In the genomic region with DNA sequence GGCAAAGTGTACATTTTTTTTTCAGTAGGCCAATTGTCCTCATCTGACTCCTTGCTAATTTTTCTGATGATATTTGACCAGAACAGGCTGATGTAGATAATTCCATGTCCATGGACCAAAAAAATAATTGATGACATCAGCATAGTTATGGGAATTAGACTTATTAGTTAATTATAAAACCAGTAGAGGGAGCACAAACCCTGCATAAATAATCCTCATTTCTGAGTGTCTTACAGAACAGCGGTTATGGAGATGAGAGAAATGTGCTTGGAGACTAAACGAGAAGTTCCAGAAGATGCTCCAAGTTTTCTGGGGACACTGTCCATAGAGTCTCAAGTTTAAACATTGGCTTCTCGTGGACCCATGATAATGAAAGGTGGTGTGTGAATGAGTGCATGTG, we compare ENCODE assay signal across 20 mouse cellular contexts.
DNase-seq lines count a peak whose midpoint lies in the region; ATAC-seq and TF ChIP-seq lines count a peak whose summit lies in the region.
"Had no signal": no experiment of that assay in that cellular context is flagged by ENCODE, and none has a peak within 500 bp of the region (broad histone marks: within the 10 kb centered on the region; RNA-seq: fewer than 3 reads in every experiment).

No protein-coding gene starts in this region.

- H3K27me3 ChIP-seq in hindbrain, embryonic 14.5 days (ENCODE audit: control insufficient read depth, insufficient read depth, low read length), result no peaks in the 10 kb centered on the region
- H3K27me3 ChIP-seq in hindbrain, embryonic 16.5 days (replicated peaks; ENCODE audit: control insufficient read depth, insufficient read depth, low read length), result no peaks in the 10 kb centered on the region
- no peaks in the 10 kb centered on the region for H3K27me3 ChIP-seq in lung, embryonic 14.5 days (ENCODE audit: insufficient read depth, low read length)
- H3K27me3 ChIP-seq in MEL (ENCODE audit: control insufficient read depth in 1 of 2, insufficient read depth in 2 of 2, low read length in 2 of 2), result no peaks in the 10 kb centered on the region
- H3K27me3 ChIP-seq: embryonic facial prominence, embryonic 13.5 days; heart, embryonic 13.5 days; limb, embryonic 13.5 days; liver, embryonic 15.5 days; neural tube, embryonic 15.5 days had no signal

- peak; percentile 40 for TF ChIP-seq RAD21 in MEL (IDR thresholded peaks at IDR 0.05; ENCODE audit: low read depth, low read length)

- no peak for TF ChIP-seq EP300 in MEL (IDR thresholded peaks at IDR 0.05; ENCODE audit: low read depth in 1 of 2, low read length in 2 of 2)

- 66% methylated on average over 3 of the region's 3 CpGs for WGBS in hindbrain, embryonic 14.5 days
- 49% methylated on average over 3 of the region's 3 CpGs for WGBS in hindbrain, embryonic 16.5 days
- 57% methylated on average over 3 of the region's 3 CpGs for WGBS in lung, embryonic 14.5 days
- 44% methylated on average over 3 of the region's 3 CpGs for WGBS in lung, adult 2 months

- H3K36me3 ChIP-seq in hindbrain, embryonic 14.5 days (replicated peaks; ENCODE audit: control insufficient read depth, insufficient read depth), result no peaks in the 10 kb centered on the region
- no peaks in the 10 kb centered on the region for H3K36me3 ChIP-seq in hindbrain, embryonic 16.5 days (ENCODE audit: control insufficient read depth, insufficient read depth, low read length)
- H3K36me3 ChIP-seq in lung, embryonic 14.5 days (ENCODE audit: insufficient read depth), result no peaks in the 10 kb centered on the region
- no peaks in the 10 kb centered on the region for H3K36me3 ChIP-seq in MEL (ENCODE audit: control insufficient read depth in 1 of 2, insufficient read depth in 2 of 2, low read length in 2 of 2)
- H3K36me3 ChIP-seq: embryonic facial prominence, embryonic 13.5 days; heart, embryonic 13.5 days; limb, embryonic 13.5 days; liver, embryonic 15.5 days; midbrain, embryonic 10.5 days; neural tube, embryonic 15.5 days had no signal

- no peaks in the 10 kb centered on the region for H3K9me3 ChIP-seq in hindbrain, embryonic 14.5 days (ENCODE audit: control insufficient read depth, low read length)
- no peaks in the 10 kb centered on the region for H3K9me3 ChIP-seq in hindbrain, embryonic 16.5 days (ENCODE audit: control insufficient read depth, low read length)
- H3K9me3 ChIP-seq in lung, embryonic 14.5 days (ENCODE audit: low read depth, low read length), result no peaks in the 10 kb centered on the region
- H3K9me3 ChIP-seq in MEL (replicated peaks; ENCODE audit: insufficient read depth, low read length), result no peaks in the 10 kb centered on the region
- H3K9me3 ChIP-seq: embryonic facial prominence, embryonic 13.5 days; heart, embryonic 13.5 days; limb, embryonic 13.5 days; liver, embryonic 15.5 days; midbrain, embryonic 10.5 days; neural tube, embryonic 15.5 days had no signal

- H3K4me2 ChIP-seq in hindbrain, embryonic 14.5 days (replicated peaks), result no peak overlapping the region
- H3K4me2 ChIP-seq in hindbrain, embryonic 16.5 days (ENCODE audit: low read length), result no peak overlapping the region
- H3K4me2 ChIP-seq in lung, embryonic 14.5 days, result no peak overlapping the region
- H3K4me2 ChIP-seq: embryonic facial prominence, embryonic 13.5 days; heart, embryonic 13.5 days; limb, embryonic 13.5 days; liver, embryonic 15.5 days; neural tube, embryonic 15.5 days had no signal

- H3K4me3 ChIP-seq in hindbrain, embryonic 14.5 days (replicated peaks; ENCODE audit: low read length), result no peak overlapping the region
- no peak overlapping the region for H3K4me3 ChIP-seq in hindbrain, embryonic 16.5 days (ENCODE audit: low read length)
- no peak overlapping the region for H3K4me3 ChIP-seq in lung, embryonic 14.5 days (ENCODE audit: low read depth, low read length)
- H3K4me3 ChIP-seq in lung, adult 2 months (replicated peaks; ENCODE audit: extremely low read depth, low read depth, low read length), result no peak overlapping the region
- H3K4me3 ChIP-seq in MEL (ENCODE audit: control insufficient read depth in 1 of 2, insufficient read depth in 1 of 2, low read depth in 2 of 2, low read length in 2 of 2), result no peak overlapping the region
- H3K4me3 ChIP-seq: embryonic facial prominence, embryonic 13.5 days; heart, embryonic 13.5 days; limb, embryonic 13.5 days; liver, embryonic 15.5 days; midbrain, embryonic 10.5 days; myocyte; neural tube, embryonic 15.5 days had no signal

- 0 out of 2 replicates have a peak, but pooled peaks cover 2% of the 10 kb centered on the region for H3K4me1 ChIP-seq in hindbrain, embryonic 14.5 days (replicated peaks; ENCODE audit: control insufficient read depth, insufficient read depth, low read length)
- H3K4me1 ChIP-seq in hindbrain, embryonic 16.5 days (ENCODE audit: control insufficient read depth, insufficient read depth, low read depth, low read length), result no peaks in the 10 kb centered on the region; the same call in 1 of the 2 replicates
- peaks cover 20% of the 10 kb centered on the region for H3K4me1 ChIP-seq in lung, embryonic 14.5 days (ENCODE audit: insufficient read depth)
- peaks cover 4% of the 10 kb centered on the region for H3K4me1 ChIP-seq in lung, adult 2 months (ENCODE audit: control insufficient read depth, insufficient read depth, low read length)
- H3K4me1 ChIP-seq in MEL (ENCODE audit: control insufficient read depth in 1 of 2, insufficient read depth in 2 of 2, low read length in 2 of 2), result no peaks in the 10 kb centered on the region
- H3K4me1 ChIP-seq: liver, embryonic 15.5 days had no signal

- H3K9ac ChIP-seq in hindbrain, embryonic 14.5 days, result no peak overlapping the region
- no peak overlapping the region for H3K9ac ChIP-seq in hindbrain, embryonic 16.5 days (ENCODE audit: low read depth, low read length)
- H3K9ac ChIP-seq in lung, embryonic 14.5 days, result no peak overlapping the region
- no peak overlapping the region for H3K9ac ChIP-seq in MEL (ENCODE audit: control insufficient read depth, low read depth, low read length, poor library complexity, severe bottlenecking)
- H3K9ac ChIP-seq: embryonic facial prominence, embryonic 13.5 days; heart, embryonic 13.5 days; limb, embryonic 13.5 days; liver, embryonic 15.5 days; neural tube, embryonic 15.5 days had no signal

- ATAC-seq in hindbrain, embryonic 14.5 days (ENCODE audit: low FRiP score), result no peak
- ATAC-seq in hindbrain, embryonic 16.5 days, result no peak; the same call in 1 of the 2 replicates
- no peak for ATAC-seq in lung, embryonic 14.5 days (ENCODE audit: insufficient read depth)
- ATAC-seq: CD4-positive, CD25-positive, alpha-beta regulatory T cell, adult 4 months; inflammation-experienced regulatory T-cells, adult 6 months had no signal

- TF ChIP-seq CTCF in lung, embryonic 14.5 days (IDR thresholded peaks at IDR 0.05; ENCODE audit: low read depth), result peak; percentile 46
- no peak for TF ChIP-seq CTCF in lung, adult 2 months (IDR thresholded peaks at IDR 0.05; ENCODE audit: insufficient read depth, low read length)
- peak in 1 of 3 experiments; percentile 21; a peak in 1 of 6 replicates for TF ChIP-seq CTCF in MEL (IDR thresholded peaks at IDR 0.05 in 2 of 3, conservative IDR thresholded peaks at IDR 0.05 in 1 of 3; ENCODE audit: control insufficient read depth in 1 of 3, insufficient read depth in 1 of 3, low read depth in 2 of 3, low read length in 3 of 3, poor library complexity in 1 of 3, severe bottlenecking in 1 of 3)
- TF ChIP-seq CTCF in brain, embryonic 14.5 days (IDR thresholded peaks at IDR 0.05; ENCODE audit: borderline replicate concordance, extremely low read depth, insufficient read depth, insufficient read length), result no peak

- peak; percentile 66 for DNase-seq in hindbrain, embryonic 14.5 days (ENCODE audit: low spot score)
- peak; percentile 66 for DNase-seq in lung, embryonic 14.5 days
- DNase-seq in lung, adult 2 months, result no peak
- DNase-seq in MEL (ENCODE audit: low read depth, low spot score), result peak; percentile 3
- DNase-seq in brain, embryonic 14.5 days (ENCODE audit: low read depth), result peak; percentile 58
- DNase-seq in thymus, postnatal 10 days (ENCODE audit: low spot score in 2 of 2), result no peak
- DNase-seq: adrenal gland, postnatal 10 days; cerebellum, adult 8-10 months; heart, postnatal 4 days; lung, postnatal 4 days had no signal

- no peaks in the 10 kb centered on the region for H3K79me2 ChIP-seq in MEL (ENCODE audit: control insufficient read depth, insufficient read depth, low read length, poor library complexity)

- no peak overlapping the region for H3K27ac ChIP-seq in hindbrain, embryonic 14.5 days
- H3K27ac ChIP-seq in hindbrain, embryonic 16.5 days (ENCODE audit: low read depth, low read length), result no peak overlapping the region
- no peak overlapping the region for H3K27ac ChIP-seq in lung, embryonic 14.5 days (ENCODE audit: low read depth)
- H3K27ac ChIP-seq in MEL (ENCODE audit: control insufficient read depth, low read depth, low read length), result no peak overlapping the region
- H3K27ac ChIP-seq: embryonic facial prominence, embryonic 13.5 days; heart, embryonic 13.5 days; limb, embryonic 13.5 days; liver, embryonic 15.5 days; midbrain, embryonic 10.5 days; neural tube, embryonic 15.5 days had no signal

- no peak for TF ChIP-seq POLR2A in lung, adult 2 months (IDR thresholded peaks at IDR 0.05; ENCODE audit: borderline replicate concordance, extremely low read depth, low read depth, low read length)
- TF ChIP-seq POLR2A in MEL (IDR thresholded peaks at IDR 0.05; ENCODE audit: control insufficient read depth in 1 of 2, insufficient read depth in 1 of 2, low read depth in 1 of 2, low read length in 2 of 2, poor library complexity in 1 of 2), result no peak
- no peak for TF ChIP-seq POLR2A in brain, embryonic 14.5 days (IDR thresholded peaks at IDR 0.05; ENCODE audit: borderline replicate concordance, extremely low read depth, insufficient read depth, insufficient read length, poor library complexity, severe bottlenecking)

TF ChIP-seq in MEL, 35 proteins besides CTCF, POLR2A, EP300 and RAD21:
- TF ChIP-seq SIN3A (IDR thresholded peaks at IDR 0.05; ENCODE audit: low read length) (no peak), SMC3 (IDR thresholded peaks at IDR 0.05; ENCODE audit: low read depth, low read length) (peak; percentile 25; the same call in 1 of the 2 replicates), MAFK (IDR thresholded peaks at IDR 0.05; ENCODE audit: borderline replicate concordance, low read depth, low read length) (peak; percentile 36; the same call in 1 of the 2 replicates)

Comparison
In these comparisons a context has a peak if more than half of its experiments do, and no peak if none do; other contexts are left out.
1. DNase-seq: peak in hindbrain, embryonic 14.5 days (single experiment), lung, embryonic 14.5 days (single experiment), MEL (single experiment) and brain, embryonic 14.5 days (single experiment); none in lung, adult 2 months (single experiment) and thymus, postnatal 10 days (0 of 2).